Mouse (Mus musculus): ENCODE results near the gene Itgb2.

DNA sequence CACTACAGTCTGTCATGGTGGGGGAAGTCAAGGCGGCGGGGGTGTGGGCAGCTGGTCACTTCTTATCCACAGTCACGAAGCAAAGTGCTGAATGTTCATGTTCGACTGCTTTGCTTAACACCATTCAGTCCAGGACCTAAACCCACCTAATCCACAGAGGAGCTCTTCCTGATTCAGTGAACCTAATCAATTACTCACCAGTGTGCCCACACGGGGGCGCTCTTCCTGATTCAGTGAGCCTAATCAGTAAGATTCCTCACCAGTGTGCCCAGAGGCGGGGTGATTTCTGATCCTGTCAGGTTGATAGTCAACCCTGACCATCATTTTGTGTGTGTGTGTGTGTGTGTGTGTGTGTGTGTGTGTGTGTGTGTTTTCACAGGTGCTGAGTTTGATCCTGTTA lies 13.2 kb downstream of the Itgb2 start:
- TF ChIP-seq CTCF (IDR thresholded peaks at IDR 0.05; ENCODE audit: extremely low read depth, insufficient read length, insufficient replicate concordance, low read depth, low read length) (peak; percentile 66; the same call in 1 of the 2 replicates), POLR2A (IDR thresholded peaks at IDR 0.05; ENCODE audit: low read depth, low read length) (no peak)
